Comparison of ENCODE assay signal across 19 mouse cellular contexts in genomic region chr4:154123553-154123952, GRCm38 (mm10). TPM values are rescaled to one million over a fixed set of nuclear protein-coding genes. Genes with fewer than 3 reads are reported as not detected.
"Had no signal": no experiment of that assay in that cellular context is flagged by ENCODE, and none has a peak within 500 bp of the region (broad histone marks: within the 10 kb centered on the region; RNA-seq: fewer than 3 reads in every experiment).

No protein-coding gene starts in this region.

- DNase-seq: retina, postnatal 1 day; right cerebral cortex, adult 18-20 months; right cerebral cortex, postnatal 14 days; right cerebral cortex, postnatal 25 days; right cerebral cortex, postnatal 4 days; spleen, adult 18-20 months; thymus, adult 18-20 months; thymus, adult 2 months; thymus, postnatal 14 days; thymus, postnatal 25 days; thymus, postnatal 36 days; thymus, postnatal 4 days had no signal

- H3K4me1 ChIP-seq: neural tube, embryonic 12.5 days; neural tube, embryonic 13.5 days; neural tube, embryonic 15.5 days had no signal

- H3K9me3 ChIP-seq: neural tube, embryonic 12.5 days; neural tube, embryonic 13.5 days; neural tube, embryonic 15.5 days; stomach, embryonic 15.5 days had no signal

- H3K4me2 ChIP-seq: neural tube, embryonic 12.5 days; neural tube, embryonic 13.5 days; neural tube, embryonic 15.5 days; stomach, embryonic 15.5 days had no signal

- H3K4me3 ChIP-seq: neural tube, embryonic 12.5 days; neural tube, embryonic 13.5 days; neural tube, embryonic 15.5 days; stomach, embryonic 15.5 days had no signal

- H3K36me3 ChIP-seq: neural tube, embryonic 12.5 days; neural tube, embryonic 13.5 days; neural tube, embryonic 15.5 days; stomach, embryonic 15.5 days had no signal

- H3K27ac ChIP-seq: neural tube, embryonic 12.5 days; neural tube, embryonic 13.5 days; neural tube, embryonic 15.5 days; stomach, embryonic 15.5 days; stomach, postnatal 0 days had no signal

- H3K9ac ChIP-seq: neural tube, embryonic 12.5 days; neural tube, embryonic 13.5 days; neural tube, embryonic 15.5 days; stomach, embryonic 15.5 days had no signal

- H3K27me3 ChIP-seq: stomach, embryonic 15.5 days had no signal

RNA-seq across cellular contexts. Expression of gene Trp73, which starts 16.5 kb away (rescaled TPM):
- total RNA-seq: neutrophil, adult 5-6 weeks had no signal
- polyA plus RNA-seq: neural tube, embryonic 13.5 days; neural tube, embryonic 14.5 days had no signal

RNA-seq across cellular contexts. Expression of gene Megf6, which starts 47.0 kb away (rescaled TPM):
- total RNA-seq: neutrophil, adult 5-6 weeks had no signal
